Mouse (Mus musculus) limb, embryonic 14.5 days (tissue): Measurements from ENCODE around the gene Rdh8. TPM values are rescaled to one million over a fixed set of nuclear protein-coding genes. Genes with fewer than 3 reads are reported as not detected.

Experiments
- ATAC-seq: fragments of 200-750 bp; cut with Nextera tagmentation; 2 replicates; pipeline ENCODE4 v1.8.0; 2017; ENCODE audit warnings: low read depth, moderate number of reproducible peaks, moderate TSS enrichment; ENCODE audit not compliant: low FRiP score
- DNase-seq: peaks from one replicate; pipeline ENCODE4 v3.0.0-alpha.2; 2015; ENCODE audit warnings: low spot score
- H3K27ac ChIP-seq: fragments of 300-500 bp; sonication (generic); replicated peaks from 2 replicates; pipeline ENCODE4 v1.5.1; 2014; ENCODE audit warnings: low read depth, mild to moderate bottlenecking, low read length, moderate library complexity, mixed read lengths
- H3K27me3 ChIP-seq: fragments of 300-500 bp; sonication (generic); 2 replicates; pipeline ENCODE4 v1.6.1; 2014; ENCODE audit warnings: low read length, mixed read lengths; ENCODE audit not compliant: control insufficient read depth, insufficient read depth
- H3K36me3 ChIP-seq: fragments of 300-500 bp; sonication (generic); 2 replicates; pipeline ENCODE4 v1.6.1; 2014; ENCODE audit warnings: mild to moderate bottlenecking, low read length, moderate library complexity, mixed read lengths; ENCODE audit not compliant: control insufficient read depth, insufficient read depth
- H3K4me1 ChIP-seq: fragments of 300-500 bp; sonication (generic); 2 replicates; pipeline ENCODE4 v1.6.1; 2014; ENCODE audit warnings: antibody characterized with exemption, low read length, mixed read lengths; ENCODE audit not compliant: control insufficient read depth, insufficient read depth
- H3K4me2 ChIP-seq: fragments of 300-500 bp; sonication (generic); replicated peaks from 2 replicates; pipeline ENCODE4 v1.6.1; 2014; ENCODE audit warnings: low read depth, mild to moderate bottlenecking, low read length, moderate library complexity; ENCODE audit not compliant: severe bottlenecking
- H3K4me3 ChIP-seq: fragments of 300-500 bp; sonication (generic); replicated peaks from 2 replicates; pipeline ENCODE4 v1.5.1; 2014; ENCODE audit warnings: low read length
- H3K9ac ChIP-seq: fragments of 300-500 bp; sonication (generic); 2 replicates; pipeline ENCODE4 v1.6.1; 2014; ENCODE audit warnings: mild to moderate bottlenecking, low read depth, low read length, moderate library complexity; ENCODE audit not compliant: severe bottlenecking
- H3K9me3 ChIP-seq: fragments of 300-500 bp; sonication (generic); 2 replicates; pipeline ENCODE4 v1.6.1; 2016; ENCODE audit warnings: low read length; ENCODE audit not compliant: control insufficient read depth
- POLR2A ChIP-seq: fragments of 200-500 bp; IDR thresholded peaks from 2 replicates; pipeline ENCODE4 v1.8.0; 2012; ENCODE audit warnings: inconsistent platforms, mild to moderate bottlenecking, moderate library complexity, borderline replicate concordance; ENCODE audit not compliant: insufficient read depth, insufficient read length; ENCODE audit errors: extremely low read depth
- WGBS: fragments of 180-500 bp; shearing (Covaris S2); extraction: QIAGEN DNeasy Blood & Tissue Kit; methylation state at CpG from one replicate; pipeline ENCODE4 v1.1.7; 2014; 5-methylcytosine and 5-hydroxymethylcytosine counted together
- polyA plus RNA-seq, 2 experiments: library from polyadenylated mRNA; depleted of rRNA in 1 of 2; stranded (reverse) in 1 of 2; unstranded in 1 of 2; fragments of >200 nt; fragmentation: Nextera tagmentation in 1 of 2; extraction: Ambion mirVana in 1 of 2; gene quantifications; 2 replicates each; pipeline versions ENCODE4 v1.2.1 to v1.2.3; 2012 to 2014

The Rdh8 gene
- polyA plus RNA-seq, 2 experiments = not detected

GRCm38 (mm10) chr9:20857131-20857530 is 38.8 kb downstream of the Rdh8 start:
- ATAC-seq (no peak), DNase-seq (peak; percentile 83)
- H3K4me1 ChIP-seq = no peaks in the 10 kb centered on the region
- no peaks in the 10 kb centered on the region for H3K27me3 ChIP-seq
- no peaks in the 10 kb centered on the region for H3K36me3 ChIP-seq
- no peak for TF ChIP-seq POLR2A
- no peak overlapping the region for H3K9ac ChIP-seq
- H3K27ac ChIP-seq = no peak overlapping the region
- H3K4me3 ChIP-seq = no peak overlapping the region
- WGBS = 4% methylated on average over 6 of the region's 6 CpGs
- no peaks in the 10 kb centered on the region for H3K9me3 ChIP-seq
- no peak overlapping the region for H3K4me2 ChIP-seq

DNA sequence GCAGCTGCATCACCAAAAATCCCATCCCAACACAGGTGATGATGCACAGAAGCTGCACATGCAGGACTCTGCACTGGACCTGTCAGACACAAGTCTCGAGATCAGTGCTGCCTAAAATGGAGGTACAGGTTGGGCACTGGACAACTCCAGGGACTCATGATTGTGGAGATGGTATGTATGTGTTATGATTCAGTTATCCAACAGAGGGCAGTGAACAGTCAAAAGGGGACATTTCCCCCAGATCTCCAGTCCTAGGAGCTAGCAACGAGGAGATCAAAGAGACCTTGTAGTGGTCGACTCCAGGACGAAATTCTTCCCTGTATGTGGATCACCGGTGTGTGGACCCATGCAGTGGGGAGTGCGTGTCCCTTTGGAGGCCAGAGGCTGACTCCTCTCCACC is 41.6 kb downstream of the Rdh8 start:
- Histone ChIP-seq H3K4me1 (no peaks in the 10 kb centered on the region), H3K27me3 (no peaks in the 10 kb centered on the region), H3K36me3 (no peaks in the 10 kb centered on the region), H3K27ac (no peak overlapping the region), H3K9me3 (no peaks in the 10 kb centered on the region), H3K4me2 (no peak overlapping the region), H3K4me3 (no peak overlapping the region), H3K9ac (no peak overlapping the region)
- ATAC-seq = no peak
- no peak for TF ChIP-seq POLR2A
- WGBS = 53% methylated on average over 6 of the region's 6 CpGs
- no peak for DNase-seq

- no peak for DNase-seq
- WGBS = 10% methylated on average over 4 of the region's 4 CpGs
- Histone ChIP-seq H3K4me3 (no peak overlapping the region), H3K4me1 (no peaks in the 10 kb centered on the region), H3K36me3 (no peaks in the 10 kb centered on the region), H3K9ac (no peak overlapping the region), H3K4me2 (no peak overlapping the region), H3K27ac (no peak overlapping the region), H3K9me3 (no peaks in the 10 kb centered on the region), H3K27me3 (0 out of 2 replicates have a peak, but pooled peaks cover under 1% of the 10 kb centered on the region)
- no peak for TF ChIP-seq POLR2A
- no peak for ATAC-seq
These were observed 43.5 kb downstream of the Rdh8 start for GRCm38 (mm10) chr9:20861821-20862220.

DNA sequence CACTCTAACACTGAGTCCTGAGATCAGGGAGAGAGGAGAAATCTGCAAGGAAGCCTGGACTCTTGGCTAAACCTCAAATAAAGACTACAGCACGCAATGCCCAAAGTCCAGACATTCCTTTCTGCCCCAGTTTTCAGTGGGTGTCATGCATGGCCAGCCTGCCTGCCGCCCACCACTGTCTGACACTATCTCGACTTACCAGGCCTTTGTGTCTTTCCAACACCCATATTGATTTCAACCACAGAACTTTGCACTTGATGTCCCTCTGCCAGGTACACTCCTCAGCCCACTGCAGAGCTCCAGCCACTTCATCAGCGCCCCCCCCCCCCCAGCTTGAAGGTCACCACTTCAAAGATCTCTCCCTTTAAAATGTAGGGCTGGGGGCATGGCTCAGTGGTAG is 43.9 kb downstream of the Rdh8 start:
- 62% methylated on average over 4 of the region's 4 CpGs for WGBS
- Histone ChIP-seq H3K27ac (no peak overlapping the region), H3K36me3 (no peaks in the 10 kb centered on the region), H3K4me2 (no peak overlapping the region), H3K4me3 (no peak overlapping the region), H3K9me3 (no peaks in the 10 kb centered on the region), H3K4me1 (no peaks in the 10 kb centered on the region), H3K27me3 (0 out of 2 replicates have a peak, but pooled peaks cover 4% of the 10 kb centered on the region), H3K9ac (no peak overlapping the region)
- TF ChIP-seq POLR2A = no peak
- ATAC-seq (no peak), DNase-seq (no peak)

- H3K4me3 ChIP-seq = no peak overlapping the region
- DNase-seq (no peak), ATAC-seq (no peak)
- H3K9me3 ChIP-seq = no peaks in the 10 kb centered on the region
- no peaks in the 10 kb centered on the region for H3K4me1 ChIP-seq
- no peak overlapping the region for H3K9ac ChIP-seq
- no peak overlapping the region for H3K27ac ChIP-seq
- 54% methylated on average over 3 of the region's 3 CpGs for WGBS
- no peaks in the 10 kb centered on the region for H3K36me3 ChIP-seq
- H3K27me3 ChIP-seq = peaks cover 31% of the 10 kb centered on the region
- TF ChIP-seq POLR2A = no peak
- no peak overlapping the region for H3K4me2 ChIP-seq
These were observed 48.6 kb downstream of the Rdh8 start for GRCm38 (mm10) chr9:20866879-20867278.
